Mouse (Mus musculus): ENCODE data around the gene Vps13a. TPM values are rescaled to one million over a fixed set of nuclear protein-coding genes. Genes with fewer than 3 reads are reported as not detected.
A peak's percentile ranks its signal among the peaks of the same experiment; 100 is the strongest.
"Not testable (repeated sequence)": the region's sequence is repeated elsewhere in the genome, so short reads cannot be mapped to it uniquely, and the experiment has no call there.

Vps13a gene
- total and polyA plus RNA-seq, 3 experiments: 21.5 to 335 (median 29.7) TPM

DNA sequence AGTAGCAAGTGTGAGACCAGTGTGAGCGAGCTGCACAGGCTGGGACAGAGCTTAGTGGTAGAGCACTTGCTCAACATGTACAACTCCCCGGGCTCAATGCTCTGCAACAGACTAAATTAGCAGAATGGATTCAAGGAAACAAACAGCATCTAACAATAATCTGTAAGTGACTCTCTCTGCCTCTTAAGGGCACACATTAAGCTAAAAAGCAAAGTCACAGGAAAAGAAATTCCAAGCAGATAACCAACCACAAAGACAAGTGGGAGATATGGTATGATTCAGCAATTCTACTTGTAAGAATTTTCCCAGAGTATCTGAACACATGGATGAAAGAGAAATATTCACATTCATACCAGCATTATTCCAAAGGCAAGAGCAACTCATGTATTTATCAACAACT lies 13.3 kb downstream of the Vps13a start (continued):
- peak; percentile 9; the same call in 1 of the 2 replicates for TF ChIP-seq ZNF384 (IDR thresholded peaks at IDR 0.05; ENCODE audit: low read depth, low read length)
- TF ChIP-seq MAFK (IDR thresholded peaks at IDR 0.05; ENCODE audit: borderline replicate concordance, low read depth, low read length): peak; percentile 85
- TF ChIP-seq TBP (IDR thresholded peaks at IDR 0.05; ENCODE audit: low read depth, low read length): no peak
- TF ChIP-seq CHD2 (IDR thresholded peaks at IDR 0.05; ENCODE audit: low read length): no peak
- no peak for TF ChIP-seq ZC3H11A (IDR thresholded peaks at IDR 0.05; ENCODE audit: low read depth, low read length)
- TF ChIP-seq ZKSCAN1 (IDR thresholded peaks at IDR 0.05; ENCODE audit: low read depth, low read length): no peak
- TF ChIP-seq UBTF (IDR thresholded peaks at IDR 0.05; ENCODE audit: borderline replicate concordance, insufficient read depth, low read depth, low read length): no peak
- no peak for TF ChIP-seq NELFE (IDR thresholded peaks at IDR 0.05; ENCODE audit: low read depth, low read length)
- TF ChIP-seq CTCF (IDR thresholded peaks at IDR 0.05 in 2 of 3, conservative IDR thresholded peaks at IDR 0.05 in 1 of 3; ENCODE audit: control insufficient read depth in 1 of 3, insufficient read depth in 1 of 3, low read depth in 2 of 3, low read length in 3 of 3, poor library complexity in 1 of 3, severe bottlenecking in 1 of 3): no peak
- TF ChIP-seq ELF1 (IDR thresholded peaks at IDR 0.05; ENCODE audit: low read depth, low read length): no peak
- 0 out of 2 replicates have a peak, but pooled peaks have one; percentile 22 for TF ChIP-seq KAT2A (conservative IDR thresholded peaks at IDR 0.05; ENCODE audit: low read depth, low read length)

DNA sequence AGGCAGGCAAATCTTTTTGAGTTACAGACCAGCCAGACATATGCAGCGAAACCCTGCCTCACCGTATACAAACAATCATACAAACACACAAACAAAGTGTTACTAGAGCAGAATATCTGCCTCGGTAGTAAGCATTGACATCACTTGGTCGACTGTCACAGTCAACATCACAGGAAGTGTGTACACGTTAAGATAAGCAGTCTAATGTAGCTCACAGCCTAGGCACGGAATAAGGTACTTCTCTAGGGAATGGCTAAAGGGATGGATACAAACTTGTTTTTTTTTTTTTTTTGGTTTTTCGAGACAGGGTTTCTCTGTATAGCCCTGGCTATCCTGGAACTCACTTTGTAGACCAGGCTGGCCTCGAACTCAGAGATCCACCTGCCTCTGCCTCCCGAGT lies 23.3 kb downstream of the Vps13a start:
- H3K36me3 ChIP-seq (ENCODE audit: control insufficient read depth in 1 of 2, insufficient read depth in 2 of 2, low read length in 2 of 2): peaks cover 6 to 21% of the 10 kb centered on the region in 2 experiments; a peak in 3 of 4 replicates
- H3K79me2 ChIP-seq (ENCODE audit: control insufficient read depth, insufficient read depth, low read length, poor library complexity); H3K9me3 ChIP-seq (replicated peaks; ENCODE audit: insufficient read depth, low read length); H3K27ac ChIP-seq (ENCODE audit: control insufficient read depth, low read depth, low read length); H3K9ac ChIP-seq (ENCODE audit: control insufficient read depth, low read depth, low read length, poor library complexity, severe bottlenecking); H3K27me3 ChIP-seq (ENCODE audit: control insufficient read depth in 1 of 2, insufficient read depth in 2 of 2, low read length in 2 of 2); H3K4me3 ChIP-seq (ENCODE audit: control insufficient read depth in 1 of 2, insufficient read depth in 1 of 2, low read depth in 2 of 2, low read length in 2 of 2); H3K4me1 ChIP-seq (ENCODE audit: control insufficient read depth in 1 of 2, insufficient read depth in 2 of 2, low read length in 2 of 2): not testable (repeated sequence)
- TF ChIP-seq GATA1 (IDR thresholded peaks at IDR 0.05; ENCODE audit: low read depth, low read length): peak; percentile 74
- peak; percentile 66 for TF ChIP-seq TAL1 (IDR thresholded peaks at IDR 0.05; ENCODE audit: low read length)
- TF ChIP-seq TCF12 (IDR thresholded peaks at IDR 0.05; ENCODE audit: low read depth, low read length): peak; percentile 48; the same call in 1 of the 2 replicates
- TF ChIP-seq ETS1 (IDR thresholded peaks at IDR 0.05; ENCODE audit: low read depth, low read length): peak; percentile 20; the same call in 1 of the 2 replicates
- TF ChIP-seq ZNF384 (IDR thresholded peaks at IDR 0.05; ENCODE audit: low read depth, low read length): peak; percentile 76
- TF ChIP-seq EP300 (IDR thresholded peaks at IDR 0.05; ENCODE audit: low read depth in 1 of 2, low read length in 2 of 2): peak; percentile 37 to 48; a peak in 3 of 4 replicates
- peak; percentile 75 for DNase-seq (ENCODE audit: low read depth, low spot score)

DNA sequence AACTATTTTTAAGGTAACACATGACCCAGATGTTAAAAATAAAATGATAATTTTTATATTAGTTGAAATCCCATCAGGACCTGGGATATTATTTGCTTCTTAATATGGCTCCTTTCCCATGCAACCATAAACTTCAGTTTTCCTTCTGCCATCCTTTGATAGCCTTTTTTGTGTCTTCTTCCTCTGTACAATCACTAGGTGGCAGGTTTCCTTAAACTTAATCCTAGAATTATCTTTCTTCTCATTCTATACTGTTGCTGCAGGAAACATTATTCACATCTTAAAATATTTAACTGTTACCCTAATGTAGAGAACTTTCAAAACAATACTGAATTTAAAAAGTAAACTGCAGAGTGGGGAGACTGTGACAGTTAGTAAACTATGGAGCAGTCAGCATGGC lies 24.9 kb downstream of the Vps13a start:
- no peak for DNase-seq (ENCODE audit: low read depth, low spot score)
- H3K4me3 ChIP-seq (ENCODE audit: control insufficient read depth in 1 of 2, insufficient read depth in 1 of 2, low read depth in 2 of 2, low read length in 2 of 2): no peak overlapping the region
- H3K9ac ChIP-seq (ENCODE audit: control insufficient read depth, low read depth, low read length, poor library complexity, severe bottlenecking): no peak overlapping the region

More for the DNA sequence above, 24.9 kb downstream of the Vps13a start:
- Histone ChIP-seq H3K79me2 (ENCODE audit: control insufficient read depth, insufficient read depth, low read length, poor library complexity) (peaks cover 2% of the 10 kb centered on the region; the same call in 1 of the 2 replicates), H3K9me3 (replicated peaks; ENCODE audit: insufficient read depth, low read length) (no peaks in the 10 kb centered on the region), H3K4me1 (ENCODE audit: control insufficient read depth in 1 of 2, insufficient read depth in 2 of 2, low read length in 2 of 2) (peaks cover 5 to 6% of the 10 kb centered on the region in 2 experiments), H3K36me3 (ENCODE audit: control insufficient read depth in 1 of 2, insufficient read depth in 2 of 2, low read length in 2 of 2) (peaks cover 12 to 21% of the 10 kb centered on the region in 2 experiments), H3K27ac (ENCODE audit: control insufficient read depth, low read depth, low read length) (no peak overlapping the region), H3K27me3 (ENCODE audit: control insufficient read depth in 1 of 2, insufficient read depth in 2 of 2, low read length in 2 of 2) (no peaks in the 10 kb centered on the region)
- TF ChIP-seq GATA1 (IDR thresholded peaks at IDR 0.05; ENCODE audit: low read depth, low read length) (no peak), RAD21 (IDR thresholded peaks at IDR 0.05; ENCODE audit: low read depth, low read length) (peak; percentile 16), CTCF (IDR thresholded peaks at IDR 0.05 in 2 of 3, conservative IDR thresholded peaks at IDR 0.05 in 1 of 3; ENCODE audit: control insufficient read depth in 1 of 3, insufficient read depth in 1 of 3, low read depth in 2 of 3, low read length in 3 of 3, poor library complexity in 1 of 3, severe bottlenecking in 1 of 3) (peak in 1 of 3 experiments; percentile 49; a peak in 2 of 6 replicates), SMC3 (IDR thresholded peaks at IDR 0.05; ENCODE audit: low read depth, low read length) (peak; percentile 40), EP300 (IDR thresholded peaks at IDR 0.05; ENCODE audit: low read depth in 1 of 2, low read length in 2 of 2) (no peak)
